Mouse (Mus musculus): Measurements from ENCODE around the gene 4930578G10Rik. TPM values are rescaled to one million over a fixed set of nuclear protein-coding genes. Genes with fewer than 3 reads are reported as not detected.

4930578G10Rik gene
- polyA plus RNA-seq, 1 experiment from 2014 or later: not detected

GRCm38 (mm10) chr4:42891176-42891575 is 155.8 kb downstream of the 4930578G10Rik start:
- H3K9ac ChIP-seq (replicated peaks; ENCODE audit: low read depth): no peak overlapping the region
- H3K36me3 ChIP-seq (ENCODE audit: insufficient read depth, low read length): no peaks in the 10 kb centered on the region
- no peak for ATAC-seq
- H3K27ac ChIP-seq (ENCODE audit: low read length): no peak overlapping the region
- no peak overlapping the region for H3K4me3 ChIP-seq (ENCODE audit: low read depth, low read length)
- H3K27me3 ChIP-seq (replicated peaks; ENCODE audit: insufficient read depth, low read length): no peaks in the 10 kb centered on the region
- no peak for DNase-seq (ENCODE audit: low spot score)
- H3K9me3 ChIP-seq (ENCODE audit: low read length): no peaks in the 10 kb centered on the region
- TF ChIP-seq CTCF (IDR thresholded peaks at IDR 0.05): no peak
- TF ChIP-seq EP300 (IDR thresholded peaks at IDR 0.05): no peak
- H3K4me2 ChIP-seq (replicated peaks; ENCODE audit: low read depth, low read length): no peak overlapping the region
- WGBS: 60% methylated on average over 7 of the region's 7 CpGs
- H3K4me1 ChIP-seq (ENCODE audit: insufficient read depth, low read depth, low read length): no peaks in the 10 kb centered on the region

GRCm38 (mm10) chr4:42895118-42895517 is 159.8 kb downstream of the 4930578G10Rik start:
- no peaks in the 10 kb centered on the region for H3K9me3 ChIP-seq (ENCODE audit: low read length)
- H3K4me3 ChIP-seq (ENCODE audit: low read depth, low read length): no peak overlapping the region
- TF ChIP-seq CTCF (IDR thresholded peaks at IDR 0.05) (no peak), EP300 (IDR thresholded peaks at IDR 0.05) (no peak)
- no peak overlapping the region for H3K27ac ChIP-seq (ENCODE audit: low read length)
- H3K36me3 ChIP-seq (ENCODE audit: insufficient read depth, low read length): no peaks in the 10 kb centered on the region
- no peaks in the 10 kb centered on the region for H3K4me1 ChIP-seq (ENCODE audit: insufficient read depth, low read depth, low read length)
- no peaks in the 10 kb centered on the region for H3K27me3 ChIP-seq (replicated peaks; ENCODE audit: insufficient read depth, low read length)
- DNase-seq (ENCODE audit: low spot score) (no peak), ATAC-seq (no peak)
- no peak overlapping the region for H3K4me2 ChIP-seq (replicated peaks; ENCODE audit: low read depth, low read length)
- no peak overlapping the region for H3K9ac ChIP-seq (replicated peaks; ENCODE audit: low read depth)
- 84% methylated on average over 7 of the region's 7 CpGs for WGBS

Other genes with a start within 250 kb of the 4930578G10Rik start
- not detected in 2 replicates for gene Fam205a2, start 207.4 kb upstream of the 4930578G10Rik start, polyA plus RNA-seq (2015; fragmentation: Nextera tagmentation; extraction: Ambion mirVana)
- 2.9 and 3.4 TPM in 2 replicates for gene Gm10591, start 123.3 kb upstream of the 4930578G10Rik start, polyA plus RNA-seq (2015; fragmentation: Nextera tagmentation; extraction: Ambion mirVana)
- gene Gm2564, start 105.8 kb upstream of the 4930578G10Rik start, polyA plus RNA-seq (2015; fragmentation: Nextera tagmentation; extraction: Ambion mirVana): 0.33 and 0.55 TPM in 2 replicates
- gene Ccl27b, start 80.3 kb upstream of the 4930578G10Rik start, polyA plus RNA-seq (2015; fragmentation: Nextera tagmentation; extraction: Ambion mirVana): not detected in 2 replicates
- not detected in 2 replicates for gene Il11ra2, start 73.7 kb upstream of the 4930578G10Rik start, polyA plus RNA-seq (2015; fragmentation: Nextera tagmentation; extraction: Ambion mirVana)
- gene Ccl19, start 21.0 kb downstream of the 4930578G10Rik start, polyA plus RNA-seq (2015; fragmentation: Nextera tagmentation; extraction: Ambion mirVana): not detected in 2 replicates
- gene Ccl21a, start 38.4 kb downstream of the 4930578G10Rik start, polyA plus RNA-seq (2015; fragmentation: Nextera tagmentation; extraction: Ambion mirVana): 138 and 188 TPM in 2 replicates
- gene Fam205a1, start 118.3 kb downstream of the 4930578G10Rik start, polyA plus RNA-seq (2015; fragmentation: Nextera tagmentation; extraction: Ambion mirVana): not detected in 2 replicates
- 0.08 TPM in 1 of 2 replicates, not detected in the other for gene Gm12394, start 121.2 kb downstream of the 4930578G10Rik start, polyA plus RNA-seq (2015; fragmentation: Nextera tagmentation; extraction: Ambion mirVana)
- gene Fam205c, start 138.7 kb downstream of the 4930578G10Rik start, polyA plus RNA-seq (2015; fragmentation: Nextera tagmentation; extraction: Ambion mirVana): not detected in 2 replicates
- gene Phf24, start 181.1 kb downstream of the 4930578G10Rik start, polyA plus RNA-seq (2015; fragmentation: Nextera tagmentation; extraction: Ambion mirVana): 0.29 and 0.31 TPM in 2 replicates
- 5.7 and 6.2 TPM in 2 replicates for gene Dnajb5, start 214.3 kb downstream of the 4930578G10Rik start, polyA plus RNA-seq (2015; fragmentation: Nextera tagmentation; extraction: Ambion mirVana)
- 0.30 TPM in 1 of 2 replicates, not detected in the other for gene 1700022I11Rik, start 234.1 kb downstream of the 4930578G10Rik start, polyA plus RNA-seq (2015; fragmentation: Nextera tagmentation; extraction: Ambion mirVana)